Mouse (Mus musculus) bone marrow macrophage, adult 2 months (primary cell): Measurements from ENCODE around the gene Naxd.

ENCODE experiments used
- CTCF ChIP-seq: IDR thresholded peaks from 2 replicates; pipeline ENCODE4 v1.5.1; 2012; ENCODE audit warnings: low read depth, mild to moderate bottlenecking, low read length, moderate library complexity
- POLR2A ChIP-seq: IDR thresholded peaks from 2 replicates; pipeline ENCODE4 v1.6.1; 2012; ENCODE audit warnings: mild to moderate bottlenecking, low read depth, low read length, borderline replicate concordance

- TF ChIP-seq CTCF (no peak), POLR2A (no peak)
Measured at GRCm38 (mm10) chr8:11497017-11497990, at the start of gene Naxd.
